Mouse (Mus musculus): ENCODE results near the gene Ccnd3.

GRCm38 (mm10) chr17:47580962-47581361 is 76.1 kb downstream of the Ccnd3 start:
- no peak for TF ChIP-seq CTCF (IDR thresholded peaks at IDR 0.05; ENCODE audit: control insufficient read depth, insufficient read depth, low read length)
- no peak for TF ChIP-seq POLR2A (IDR thresholded peaks at IDR 0.05; ENCODE audit: borderline replicate concordance, control insufficient read depth, low read depth, low read length)

Data from bone marrow, adult 2 months (tissue).